Mouse (Mus musculus) hindbrain, embryonic 12.5 days (tissue): ENCODE data around the gene Rab4a. TPM values are rescaled to one million over a fixed set of nuclear protein-coding genes. Genes with fewer than 3 reads are reported as not detected.

ENCODE experiments used
- ATAC-seq: fragments of 200-750 bp; cut with Nextera tagmentation; 2 replicates; pipeline ENCODE4 v1.8.0; 2017; ENCODE audit warnings: moderate TSS enrichment; ENCODE audit not compliant: low FRiP score
- H3K27ac ChIP-seq: fragments of 300-500 bp; sonication (generic); 2 replicates; pipeline ENCODE4 v1.5.1; 2016; ENCODE audit warnings: mild to moderate bottlenecking
- H3K27me3 ChIP-seq: fragments of 300-500 bp; sonication (generic); 2 replicates; pipeline ENCODE4 v1.6.1; 2016; ENCODE audit warnings: mild to moderate bottlenecking
- H3K36me3 ChIP-seq: fragments of 300-500 bp; sonication (generic); 2 replicates; pipeline ENCODE4 v1.6.1; 2016; ENCODE audit warnings: mild to moderate bottlenecking
- H3K4me1 ChIP-seq: fragments of 300-500 bp; sonication (generic); 2 replicates; pipeline ENCODE4 v1.6.1; 2016
- H3K4me2 ChIP-seq: fragments of 300-500 bp; sonication (generic); replicated peaks from 2 replicates; pipeline ENCODE4 v1.6.1; 2016; ENCODE audit warnings: mild to moderate bottlenecking
- H3K4me3 ChIP-seq: fragments of 300-500 bp; sonication (generic); 2 replicates; pipeline ENCODE4 v1.5.1; 2016; ENCODE audit warnings: mild to moderate bottlenecking
- H3K9ac ChIP-seq: fragments of 300-500 bp; sonication (generic); 2 replicates; pipeline ENCODE4 v1.6.1; 2016; ENCODE audit warnings: mild to moderate bottlenecking, moderate library complexity
- H3K9me3 ChIP-seq: fragments of 300-500 bp; sonication (generic); replicated peaks from 2 replicates; pipeline ENCODE4 v1.6.1; 2016; ENCODE audit warnings: mild to moderate bottlenecking
- WGBS: fragments of 180-500 bp; shearing (Covaris S2); methylation state at CpG from one replicate; pipeline ENCODE4 v1.1.7; 2016; 5-methylcytosine and 5-hydroxymethylcytosine counted together
- polyA plus RNA-seq: library from polyadenylated mRNA; unstranded; fragments of >200 nt; fragmentation: Nextera tagmentation; extraction: Ambion mirVana; gene quantifications from 2 replicates; pipeline ENCODE4 v1.2.1, GENCODE M21; 2016

Rab4a gene
- polyA plus RNA-seq, 1 experiment from 2014 or later = 61.0 TPM

DNA sequence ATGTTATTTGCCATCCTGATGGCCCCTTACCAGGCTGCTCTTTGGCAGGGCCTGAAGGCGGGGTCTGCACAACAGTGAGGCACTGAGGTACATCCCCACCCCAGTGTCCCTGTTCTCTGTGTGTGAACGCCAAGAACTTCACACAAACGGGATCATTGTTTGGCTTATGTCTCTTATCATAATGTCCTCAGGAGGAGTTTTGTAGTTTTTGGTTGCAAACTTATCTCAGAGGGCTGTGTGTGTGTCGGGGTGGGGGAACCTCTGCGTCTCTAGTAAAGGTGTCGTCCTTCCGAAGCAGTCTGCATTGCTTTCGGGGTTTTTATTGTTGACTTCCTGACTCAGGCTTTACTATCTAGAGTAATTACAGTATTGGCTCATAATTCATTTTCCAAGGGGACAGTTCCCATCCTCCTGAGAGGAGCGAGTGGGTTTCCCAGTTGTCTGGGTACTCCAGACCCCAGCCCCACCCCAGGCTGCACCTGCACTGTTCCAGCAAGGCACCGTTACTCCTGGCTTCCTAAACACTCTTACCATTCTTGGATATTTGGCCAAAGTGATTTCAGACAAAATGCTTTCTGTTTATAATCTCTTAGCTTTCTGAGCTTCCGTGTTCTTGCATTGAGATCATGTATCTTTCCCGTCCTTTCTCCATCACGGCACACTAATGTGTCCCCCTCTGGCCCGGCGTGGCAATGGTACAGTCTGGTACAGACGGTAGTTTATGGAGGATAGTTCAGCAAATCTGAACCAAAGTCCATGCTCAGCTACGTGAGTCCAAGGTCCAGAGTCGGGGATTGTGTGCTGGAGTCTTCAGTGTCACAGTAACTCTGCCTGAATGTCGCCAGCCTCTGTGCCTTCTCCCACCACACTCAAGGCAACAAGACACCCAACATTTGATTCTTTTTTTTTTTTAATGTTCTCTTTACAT, 14.2 kb downstream of the Rab4a start:
- no peak overlapping the region for H3K27ac ChIP-seq
- H3K27me3 ChIP-seq = no peaks in the 10 kb centered on the region
- 95% methylated on average over 19 of the region's 19 CpGs for WGBS
- H3K9me3 ChIP-seq = no peaks in the 10 kb centered on the region; the same call in 1 of the 2 replicates
- no peak for ATAC-seq
- no peaks in the 10 kb centered on the region for H3K4me1 ChIP-seq
- H3K4me2 ChIP-seq = no peak overlapping the region
- no peak overlapping the region for H3K9ac ChIP-seq
- H3K36me3 ChIP-seq = peaks cover 25% of the 10 kb centered on the region
- no peak overlapping the region for H3K4me3 ChIP-seq

DNA sequence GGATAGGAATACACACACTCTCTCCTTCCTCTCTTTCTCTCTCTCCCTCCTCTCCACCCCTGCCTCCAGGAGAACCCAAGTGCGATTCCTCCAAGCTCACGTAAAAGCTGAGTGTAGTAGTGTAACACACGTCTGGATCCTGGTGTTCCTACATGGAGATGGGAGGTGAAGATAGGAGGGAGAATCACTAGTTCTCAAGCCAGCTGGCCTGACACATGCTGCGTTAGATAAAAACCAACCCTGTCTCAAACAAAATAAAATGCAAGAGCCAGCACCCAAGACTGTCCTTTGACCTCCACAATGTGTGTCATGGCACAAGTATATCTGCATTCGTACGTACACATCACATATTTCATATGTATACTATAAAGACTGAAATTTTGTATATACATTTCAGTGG, 15.0 kb downstream of the Rab4a start:
- no peaks in the 10 kb centered on the region for H3K4me1 ChIP-seq
- WGBS = 94% methylated on average over 6 of the region's 6 CpGs
- no peak overlapping the region for H3K4me2 ChIP-seq
- no peaks in the 10 kb centered on the region; the same call in 1 of the 2 replicates for H3K9me3 ChIP-seq
- no peak overlapping the region for H3K4me3 ChIP-seq
- peaks cover 23% of the 10 kb centered on the region for H3K36me3 ChIP-seq
- H3K9ac ChIP-seq = no peak overlapping the region
- H3K27ac ChIP-seq = no peak overlapping the region
- H3K27me3 ChIP-seq = no peaks in the 10 kb centered on the region
- ATAC-seq = no peak

DNA sequence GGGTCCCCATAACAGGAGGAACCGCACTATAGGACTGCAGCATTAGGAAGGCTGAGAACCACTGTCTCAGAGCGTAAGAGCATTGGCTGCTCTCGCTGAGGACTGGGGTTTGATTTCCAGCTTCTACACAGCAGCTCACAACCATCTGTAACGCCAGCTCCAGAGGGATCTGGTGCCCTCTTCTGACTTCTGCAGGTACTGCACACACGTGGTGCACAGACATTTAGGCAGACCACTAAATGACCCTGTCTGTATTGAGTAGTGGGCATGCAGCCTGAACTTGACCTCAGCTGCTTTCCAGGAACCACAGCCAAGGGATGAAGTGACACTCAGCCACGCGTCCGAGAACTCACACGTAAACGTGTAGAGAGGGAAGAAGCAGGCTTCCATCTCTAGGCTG, 17.3 kb downstream of the Rab4a start:
- H3K9me3 ChIP-seq = no peaks in the 10 kb centered on the region; the same call in 1 of the 2 replicates
- H3K4me2 ChIP-seq = no peak overlapping the region
- H3K9ac ChIP-seq = no peak overlapping the region
- no peak overlapping the region for H3K27ac ChIP-seq
- H3K4me1 ChIP-seq = no peaks in the 10 kb centered on the region
- no peaks in the 10 kb centered on the region for H3K27me3 ChIP-seq
- 97% methylated on average over 10 of the region's 10 CpGs for WGBS
- H3K36me3 ChIP-seq = peaks cover 38% of the 10 kb centered on the region
- no peak overlapping the region for H3K4me3 ChIP-seq
- ATAC-seq = no peak

DNA sequence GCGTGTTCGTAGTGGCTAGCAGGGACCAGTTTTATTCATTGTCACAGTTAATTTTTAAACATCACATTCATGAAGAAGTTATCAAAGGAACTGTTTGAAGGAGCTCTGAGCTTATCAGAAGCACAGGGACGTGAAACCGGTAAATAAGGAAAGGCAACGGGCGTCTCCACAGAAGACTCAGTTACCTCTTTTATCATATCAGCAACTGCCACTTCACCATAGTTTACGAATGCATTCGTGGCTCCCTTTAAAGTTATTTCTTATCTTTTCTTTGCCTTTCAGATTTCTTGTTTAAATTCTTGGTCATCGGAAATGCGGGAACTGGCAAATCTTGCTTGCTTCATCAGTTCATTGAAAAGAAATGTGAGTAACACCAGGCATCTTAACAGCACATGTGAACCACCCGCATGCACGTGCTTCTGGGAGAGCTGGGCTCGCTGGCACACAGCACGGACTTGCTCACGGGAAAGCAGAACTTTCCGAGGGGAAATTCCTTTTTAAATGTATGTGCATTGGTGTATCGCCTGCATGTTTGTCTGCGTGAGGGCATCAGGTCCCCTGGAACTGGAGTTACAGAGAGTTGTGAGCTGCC, 17.8 kb downstream of the Rab4a start:
- Histone ChIP-seq H3K27me3 (no peaks in the 10 kb centered on the region), H3K36me3 (peaks cover 42% of the 10 kb centered on the region), H3K4me2 (no peak overlapping the region), H3K4me1 (no peaks in the 10 kb centered on the region), H3K9ac (no peak overlapping the region), H3K9me3 (no peaks in the 10 kb centered on the region; the same call in 1 of the 2 replicates), H3K4me3 (no peak overlapping the region), H3K27ac (no peak overlapping the region)
- ATAC-seq = no peak
- 96% methylated on average over 18 of the region's 18 CpGs for WGBS

DNA sequence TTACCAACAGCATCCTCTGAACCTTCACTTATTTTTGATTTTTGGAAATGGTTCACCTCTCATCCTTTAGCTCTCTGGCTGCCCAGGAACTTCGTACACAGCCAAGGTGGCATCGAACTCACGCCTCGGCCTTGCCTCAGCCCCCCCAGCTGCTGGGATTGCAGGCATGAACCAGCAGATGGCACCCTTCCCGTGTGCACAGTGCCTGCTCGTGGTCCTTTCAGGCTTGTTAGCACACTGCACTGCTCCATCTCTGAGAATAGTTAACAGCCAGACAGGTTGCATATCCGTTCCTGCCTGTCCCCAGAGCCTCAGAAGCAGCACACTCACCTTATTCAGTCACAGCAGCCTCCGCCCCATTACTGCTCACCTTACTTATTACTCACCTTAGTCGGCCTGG, 20.2 kb downstream of the Rab4a start:
- no peak for ATAC-seq
- 65% methylated on average over 9 of the region's 9 CpGs for WGBS
- H3K4me2 ChIP-seq = no peak overlapping the region
- H3K4me1 ChIP-seq = no peaks in the 10 kb centered on the region
- peaks cover 66% of the 10 kb centered on the region for H3K36me3 ChIP-seq
- no peak overlapping the region for H3K9ac ChIP-seq
- H3K27ac ChIP-seq = no peak overlapping the region
- no peaks in the 10 kb centered on the region; the same call in 1 of the 2 replicates for H3K9me3 ChIP-seq
- no peaks in the 10 kb centered on the region for H3K27me3 ChIP-seq
- no peak overlapping the region for H3K4me3 ChIP-seq

DNA sequence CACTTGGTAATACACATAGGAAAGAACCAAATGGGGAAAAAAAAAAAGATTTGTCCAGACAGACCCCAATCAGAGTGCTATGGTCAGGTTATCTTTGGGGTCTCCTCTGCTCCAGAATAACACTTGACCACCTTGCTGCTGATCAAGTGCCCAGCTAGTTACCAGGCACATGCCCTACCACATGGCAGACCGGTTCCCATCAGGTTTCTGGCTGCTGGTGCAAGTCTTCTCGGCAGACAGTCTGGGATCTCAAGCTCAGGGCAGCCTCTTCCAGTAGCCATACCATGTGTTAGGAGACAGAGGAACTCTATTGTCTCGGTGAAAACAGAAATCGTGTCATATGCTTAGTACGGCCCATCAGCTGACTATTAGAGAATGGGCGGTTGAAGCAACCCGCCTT, 21.0 kb downstream of the Rab4a start:
- no peaks in the 10 kb centered on the region for H3K27me3 ChIP-seq
- H3K4me3 ChIP-seq = no peak overlapping the region
- H3K9me3 ChIP-seq = no peaks in the 10 kb centered on the region; the same call in 1 of the 2 replicates
- no peak for ATAC-seq
- H3K9ac ChIP-seq = no peak overlapping the region
- no peak overlapping the region for H3K4me2 ChIP-seq
- WGBS = 93% methylated on average over 7 of the region's 7 CpGs
- H3K27ac ChIP-seq = no peak overlapping the region
- H3K4me1 ChIP-seq = no peaks in the 10 kb centered on the region
- H3K36me3 ChIP-seq = peaks cover 73% of the 10 kb centered on the region

DNA sequence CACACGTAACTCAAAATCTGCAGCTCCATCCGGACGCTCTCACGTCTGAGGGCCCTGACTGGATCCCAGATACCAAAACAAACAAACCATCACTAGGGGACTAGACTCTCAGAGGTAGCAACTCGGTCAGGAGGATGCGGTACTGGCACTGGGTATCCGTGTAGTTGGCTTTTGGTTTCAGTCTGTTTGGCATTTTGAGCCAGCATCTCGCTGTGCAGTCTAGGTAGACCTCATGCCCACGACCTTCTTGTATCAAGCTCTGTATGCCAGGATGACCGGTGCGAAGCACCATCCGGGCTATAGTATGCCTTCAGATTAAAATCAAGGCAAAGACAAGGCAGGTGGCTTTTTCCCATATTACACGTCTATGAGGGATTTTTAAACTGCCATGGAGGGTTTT, 21.7 kb downstream of the Rab4a start:
- peaks cover under 1% of the 10 kb centered on the region; the same call in 1 of the 2 replicates for H3K9me3 ChIP-seq
- no peak for ATAC-seq
- no peaks in the 10 kb centered on the region for H3K4me1 ChIP-seq
- peaks cover 75% of the 10 kb centered on the region for H3K36me3 ChIP-seq
- no peaks in the 10 kb centered on the region for H3K27me3 ChIP-seq
- WGBS = 92% methylated on average over 13 of the region's 13 CpGs
- no peak overlapping the region for H3K4me2 ChIP-seq
- no peak overlapping the region for H3K9ac ChIP-seq
- no peak overlapping the region for H3K27ac ChIP-seq
- no peak overlapping the region for H3K4me3 ChIP-seq

DNA sequence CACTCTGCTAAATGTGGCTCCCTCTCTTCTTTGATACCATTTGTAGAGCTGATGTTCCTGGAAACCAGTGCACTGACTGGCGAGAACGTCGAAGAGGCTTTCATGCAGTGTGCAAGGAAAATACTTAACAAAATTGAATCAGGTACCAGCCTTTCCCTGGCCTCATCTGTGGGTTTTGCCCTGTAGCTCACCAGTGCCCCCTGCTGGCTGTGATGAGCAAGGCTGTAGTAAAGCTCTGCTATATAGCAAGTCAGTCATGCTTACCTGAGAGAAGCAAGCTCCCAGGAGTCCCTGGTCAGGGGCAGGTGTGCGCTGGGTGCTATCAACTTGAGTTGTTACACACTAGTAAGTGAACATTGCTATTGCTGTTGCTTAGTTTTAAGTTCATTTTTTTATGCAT, 27.0 kb downstream of the Rab4a start:
- H3K27me3 ChIP-seq = no peaks in the 10 kb centered on the region
- 0 out of 2 replicates have a peak, but pooled peaks cover 4% of the 10 kb centered on the region for H3K9me3 ChIP-seq
- H3K36me3 ChIP-seq = peaks cover 76% of the 10 kb centered on the region
- no peak for ATAC-seq
- WGBS = 95% methylated on average over 4 of the region's 4 CpGs
- H3K4me3 ChIP-seq = no peak overlapping the region
- H3K27ac ChIP-seq = no peak overlapping the region
- H3K9ac ChIP-seq = no peak overlapping the region
- H3K4me1 ChIP-seq = no peaks in the 10 kb centered on the region
- no peak overlapping the region for H3K4me2 ChIP-seq

DNA sequence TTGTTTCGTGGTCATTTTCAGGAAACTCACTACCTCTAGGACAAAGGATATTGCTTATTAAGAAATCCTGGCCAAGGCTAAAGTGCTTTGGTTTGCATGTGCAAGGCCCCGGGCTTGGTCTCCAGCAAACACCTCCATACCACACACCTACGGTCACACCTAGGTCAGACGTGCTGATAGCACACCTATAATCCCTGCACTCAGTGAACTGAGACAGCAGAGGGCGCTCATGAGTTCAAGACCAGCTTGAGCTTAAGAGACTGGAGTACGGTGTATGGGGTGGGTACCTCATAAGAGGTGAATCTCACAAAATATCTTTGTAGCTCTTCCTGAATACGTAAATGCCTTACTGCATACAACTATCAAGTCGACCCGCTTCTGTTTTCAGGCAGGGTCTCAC, 29.7 kb downstream of the Rab4a start:
- Histone ChIP-seq H3K4me2 (no peak overlapping the region), H3K9me3 (0 out of 2 replicates have a peak, but pooled peaks cover 4% of the 10 kb centered on the region), H3K4me1 (no peaks in the 10 kb centered on the region), H3K9ac (no peak overlapping the region), H3K4me3 (no peak overlapping the region), H3K27ac (no peak overlapping the region), H3K27me3 (no peaks in the 10 kb centered on the region), H3K36me3 (peaks cover 51% of the 10 kb centered on the region)
- no peak for ATAC-seq
- WGBS = 62% methylated on average over 9 of the region's 9 CpGs

DNA sequence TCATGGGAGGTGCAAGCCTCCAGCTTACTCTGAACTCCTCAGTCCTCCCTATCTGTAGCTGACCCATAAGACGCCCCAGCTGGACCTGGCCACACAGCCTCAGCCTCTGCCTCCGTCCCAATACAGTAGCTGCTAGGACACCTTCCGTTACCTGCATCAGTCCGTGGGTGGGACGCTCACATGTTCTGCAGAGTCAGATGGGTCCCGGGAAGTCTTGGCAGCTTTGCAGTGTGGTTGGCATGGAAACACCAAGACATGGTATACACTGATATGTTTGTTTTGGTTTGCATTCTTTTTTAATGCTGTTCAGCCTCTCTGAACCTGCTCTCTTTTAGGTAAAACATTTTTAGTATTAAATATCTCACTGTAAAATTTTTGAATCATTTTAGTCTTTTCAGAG, 30.6 kb downstream of the Rab4a start:
- no peak overlapping the region for H3K9ac ChIP-seq
- no peak overlapping the region for H3K4me2 ChIP-seq
- no peak overlapping the region for H3K4me3 ChIP-seq
- H3K27ac ChIP-seq = no peak overlapping the region
- no peaks in the 10 kb centered on the region for H3K27me3 ChIP-seq
- 90% methylated on average over 6 of the region's 6 CpGs for WGBS
- no peaks in the 10 kb centered on the region for H3K4me1 ChIP-seq
- ATAC-seq = no peak
- H3K36me3 ChIP-seq = peaks cover 42% of the 10 kb centered on the region
- H3K9me3 ChIP-seq = 0 out of 2 replicates have a peak, but pooled peaks cover 4% of the 10 kb centered on the region

DNA sequence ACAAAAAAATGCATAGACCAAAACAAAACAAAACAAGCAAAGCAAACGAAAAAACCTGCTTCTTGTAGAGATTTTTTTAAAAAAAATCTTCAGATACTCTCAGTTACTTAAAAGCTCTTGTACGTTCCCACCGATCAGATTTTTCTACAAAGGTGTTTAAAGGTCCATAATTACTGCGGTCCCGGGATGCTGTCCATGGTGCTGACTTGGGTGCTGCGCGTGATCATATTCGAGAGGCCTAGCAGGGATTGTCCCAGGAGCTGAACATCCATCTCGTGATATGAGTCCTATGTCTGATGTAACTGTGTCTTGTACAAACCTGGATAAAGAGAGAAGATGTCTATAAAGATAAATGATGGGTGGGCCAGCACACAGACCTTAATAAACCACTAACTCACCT, 32.7 kb downstream of the Rab4a start:
- Histone ChIP-seq H3K9me3 (no peaks in the 10 kb centered on the region), H3K4me1 (no peaks in the 10 kb centered on the region), H3K9ac (no peak overlapping the region), H3K36me3 (peaks cover 26% of the 10 kb centered on the region), H3K4me2 (no peak overlapping the region), H3K27ac (no peak overlapping the region), H3K27me3 (no peaks in the 10 kb centered on the region), H3K4me3 (no peak overlapping the region)
- no peak for ATAC-seq
- 75% methylated on average over 9 of the region's 9 CpGs for WGBS

DNA sequence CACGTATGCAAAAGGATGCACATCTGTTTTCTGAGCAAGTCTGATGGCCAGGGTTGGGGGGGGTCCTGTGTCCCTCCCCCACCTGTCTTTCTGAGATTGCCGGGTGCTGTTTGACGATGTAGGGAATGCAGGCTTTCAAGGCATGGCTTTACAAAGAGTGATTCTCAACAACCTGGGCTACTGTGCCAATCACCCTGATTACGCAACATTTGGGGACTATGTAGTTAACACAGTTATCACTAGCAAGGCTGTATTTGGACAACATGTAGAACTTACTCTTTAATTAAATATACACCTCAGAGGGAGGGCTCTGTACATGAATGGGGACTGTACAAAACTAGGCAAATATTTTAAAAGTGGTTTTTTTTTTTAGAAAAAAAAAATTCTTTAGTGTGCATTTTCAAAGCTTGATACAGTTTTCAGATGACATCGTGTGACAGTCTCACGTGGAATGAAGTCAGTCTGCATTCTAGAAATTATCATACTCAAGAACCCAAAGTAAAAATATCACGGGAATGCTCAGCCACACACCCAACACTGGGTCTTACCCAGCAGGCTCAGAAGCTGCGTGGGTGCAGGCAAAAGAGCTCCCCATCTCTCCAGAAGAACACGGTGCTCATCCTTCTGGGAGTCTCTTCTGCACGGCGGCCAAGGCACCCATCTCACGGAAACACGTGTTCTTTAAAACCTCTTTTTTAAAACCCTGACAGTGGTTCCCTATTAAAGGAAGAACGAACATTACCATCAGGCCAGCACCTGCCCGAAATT, 35.0 kb downstream of the Rab4a start:
- H3K36me3 ChIP-seq = peaks cover 6% of the 10 kb centered on the region; the same call in 1 of the 2 replicates
- no peak overlapping the region for H3K4me2 ChIP-seq
- no peaks in the 10 kb centered on the region for H3K4me1 ChIP-seq
- H3K9me3 ChIP-seq = no peaks in the 10 kb centered on the region
- H3K4me3 ChIP-seq = no peak overlapping the region
- 92% methylated on average over 15 of the region's 15 CpGs for WGBS
- no peak overlapping the region for H3K27ac ChIP-seq
- H3K27me3 ChIP-seq = no peaks in the 10 kb centered on the region
- ATAC-seq = no peak
- no peak overlapping the region for H3K9ac ChIP-seq
